Mouse (Mus musculus) layer of hippocampus, adult 8-10 months (tissue): ENCODE measurements at regions not wholly inside any gene's neighbourhood (a gene's known extent, or its start where the extent isn't known, plus 50 kb on each side); places are given as distances from the start of the nearest gene placed in this dataset.

Experiments used
- DNase-seq, 2 experiments: peaks; one replicate each; pipeline ENCODE4 v3.0.0; 2022; ENCODE audit warnings: low spot score in 2 of 2

DNA sequence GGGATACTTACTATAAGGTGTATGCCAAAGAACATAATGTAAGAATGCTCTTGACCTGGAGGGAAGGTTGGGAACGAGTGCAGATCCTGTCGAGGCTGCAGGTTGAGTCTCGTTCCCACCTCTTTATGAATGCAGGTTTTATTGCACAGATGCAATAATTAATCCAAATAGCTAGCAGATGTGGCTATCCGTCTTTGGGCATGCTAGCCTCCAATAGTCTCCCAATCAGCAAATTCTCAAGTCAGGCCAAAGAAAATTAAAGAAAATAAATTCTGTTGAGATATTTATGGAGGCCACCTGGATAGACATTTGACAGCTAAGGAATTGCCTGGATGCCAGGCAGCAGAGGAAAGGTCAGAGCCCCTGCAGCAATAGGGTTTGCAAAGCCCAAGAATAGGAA is 175.7 kb upstream of the Spag17 start:
- no peak for DNase-seq

DNA sequence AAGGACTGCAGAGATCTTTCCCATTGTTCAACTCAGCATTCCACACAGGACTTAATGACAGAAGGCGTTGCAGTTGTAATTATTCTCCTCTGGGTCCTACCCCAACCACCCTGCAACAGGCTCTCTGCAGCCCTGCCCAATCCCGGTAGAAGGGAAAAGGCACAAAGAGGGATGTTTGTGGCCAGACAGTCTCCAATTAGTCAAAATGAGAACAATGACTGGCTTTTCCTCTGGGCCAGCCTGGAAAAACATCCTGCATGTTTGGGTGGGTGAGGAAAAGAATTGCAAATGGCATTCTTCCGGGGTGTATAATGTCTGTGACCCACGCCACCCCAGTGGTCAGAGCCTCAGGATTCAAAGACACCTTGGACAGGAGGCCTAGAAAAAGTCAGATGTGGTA is 168.8 kb upstream of the Spag17 start:
- DNase-seq: no peak

DNA sequence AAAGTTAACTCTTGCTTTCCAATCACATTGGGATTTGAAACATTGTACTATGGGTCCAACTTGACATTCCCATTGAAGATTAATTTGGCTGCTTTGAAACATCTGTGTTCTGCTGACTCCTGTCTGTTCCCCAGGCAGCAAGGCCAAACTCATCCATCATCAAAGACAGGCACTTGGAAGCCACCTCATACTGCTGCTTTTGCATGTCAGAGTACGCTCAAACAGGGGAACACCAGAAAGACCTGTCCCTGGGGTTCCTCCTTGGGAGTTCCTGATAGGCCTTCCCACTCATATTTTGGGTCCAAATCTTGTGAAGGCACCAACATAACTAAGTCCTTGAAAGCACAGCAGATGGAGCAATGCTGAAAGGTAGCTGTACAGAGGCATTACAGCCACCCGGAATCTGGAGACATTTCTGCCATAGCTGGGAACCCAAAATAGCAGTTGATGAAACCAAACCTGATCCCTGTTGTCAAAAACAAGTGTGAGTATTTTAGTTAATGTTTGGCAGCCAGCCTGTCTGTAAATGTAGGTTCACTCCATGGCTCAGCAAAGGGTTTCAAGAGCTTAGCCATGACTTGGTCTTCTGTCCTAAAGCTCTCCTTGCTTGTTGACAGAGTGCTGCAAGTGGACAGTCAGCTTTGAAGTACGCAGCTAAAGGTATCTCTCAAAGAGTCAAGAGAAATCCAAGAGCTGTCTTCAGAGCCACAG is 147.0 kb upstream of the Spag17 start:
- DNase-seq: no peak

- no peak for DNase-seq
These were observed 145.6 kb upstream of the Spag17 start for GRCm38 (mm10) chr3:99739654-99740053.

DNA sequence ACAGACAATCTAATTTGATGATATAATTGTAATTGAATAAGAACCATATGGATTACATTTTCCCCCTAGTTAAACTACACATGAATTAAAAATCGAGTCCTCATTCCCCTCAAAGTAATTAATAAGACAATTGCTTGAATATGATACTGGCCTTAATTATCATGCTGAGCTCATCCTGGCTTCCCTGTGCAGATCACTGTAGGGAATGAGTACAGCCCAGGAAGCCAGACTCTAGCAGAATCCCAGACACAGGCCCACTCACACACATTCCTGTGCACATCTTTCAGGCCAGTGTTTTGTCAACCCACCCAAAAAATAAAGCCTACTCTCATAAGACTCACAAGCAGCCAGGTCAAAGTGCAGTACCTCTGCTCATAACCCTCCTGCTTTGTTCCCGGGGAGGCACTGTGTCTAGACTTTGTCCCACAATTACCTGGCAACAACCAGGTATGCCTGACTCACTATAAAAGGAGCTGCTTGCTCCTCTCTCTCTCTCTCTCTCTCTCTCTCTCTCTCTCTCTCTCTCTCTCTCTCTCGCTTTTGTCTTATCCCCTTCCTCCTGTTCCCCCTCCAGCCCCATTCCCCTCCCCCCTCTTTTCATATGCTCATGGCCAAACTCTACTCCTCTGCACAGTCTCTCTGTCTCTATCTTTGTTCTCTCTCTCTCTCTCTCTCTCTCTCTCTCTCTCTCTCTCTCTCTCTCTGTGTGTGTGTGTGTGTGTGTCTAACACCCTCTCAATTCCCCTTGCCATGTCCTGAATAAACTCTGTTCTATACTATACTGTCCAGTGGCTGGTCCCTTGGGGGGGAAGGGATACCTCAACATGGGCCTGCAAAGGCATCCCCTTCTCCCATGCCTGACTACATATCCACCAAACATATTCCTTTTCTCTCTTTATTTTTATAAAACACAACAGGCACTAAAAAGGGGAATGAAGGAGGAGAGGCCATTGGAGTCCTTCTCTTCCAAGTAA is 143.7 kb upstream of the Spag17 start:
- DNase-seq: no peak

- no peak for DNase-seq
These were observed 135.5 kb upstream of the Spag17 start for GRCm38 (mm10) chr3:99749725-99750124.

DNA sequence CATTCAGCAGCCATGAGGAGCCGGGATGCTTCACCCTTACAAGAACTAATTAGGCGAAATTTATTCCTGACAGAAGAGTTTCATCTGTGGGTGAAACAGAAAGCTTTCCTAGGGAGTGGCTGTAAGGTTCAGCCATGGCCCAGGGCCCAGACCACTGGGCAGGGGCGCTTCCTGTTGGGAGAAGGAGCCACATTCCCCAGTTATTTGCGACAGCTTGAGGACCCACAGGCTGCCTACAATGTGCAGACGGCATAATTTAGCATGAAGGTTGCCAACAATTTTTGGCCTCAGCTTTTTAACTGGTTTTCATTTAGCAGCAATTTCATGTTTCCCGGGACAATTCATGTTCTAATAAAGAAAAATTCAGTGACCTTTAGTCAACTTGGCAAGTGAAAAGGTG is 106.7 kb upstream of the Spag17 start:
- peak in 1 of 2 experiments; percentile 6 for DNase-seq

- DNase-seq: no peak
These were observed 99.2 kb upstream of the Spag17 start for GRCm38 (mm10) chr3:99785955-99786529.

GRCm38 (mm10) chr3:99791316-99791715 is 93.9 kb upstream of the Spag17 start:
- DNase-seq: no peak

GRCm38 (mm10) chr3:99793622-99794021 is 91.6 kb upstream of the Spag17 start:
- DNase-seq: no peak

- DNase-seq: no peak
These were observed 89.4 kb upstream of the Spag17 start for GRCm38 (mm10) chr3:99795835-99796234.

DNA sequence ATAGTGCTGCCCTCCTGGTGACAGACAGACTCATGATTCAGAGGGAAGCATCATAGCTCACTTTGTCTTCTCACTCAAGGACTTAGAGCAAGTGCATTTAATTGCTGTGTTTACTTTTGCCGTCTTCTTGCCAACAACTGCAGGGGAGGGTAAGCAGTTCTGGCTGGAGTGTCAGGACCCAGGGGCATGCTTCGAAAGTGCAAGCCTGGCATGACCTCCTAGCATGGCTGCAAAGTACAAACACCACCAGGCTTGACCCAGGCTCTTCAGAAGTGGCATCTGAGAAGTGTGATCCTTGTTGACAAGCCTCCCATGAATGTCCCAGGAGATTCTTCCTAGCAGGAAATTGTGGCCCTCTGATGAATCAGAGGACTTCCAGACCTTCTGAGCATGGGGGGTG is 87.4 kb upstream of the Spag17 start:
- DNase-seq: no peak

GRCm38 (mm10) chr3:99810532-99810931 is 74.7 kb upstream of the Spag17 start:
- no peak for DNase-seq

GRCm38 (mm10) chr3:99811276-99811675 is 73.9 kb upstream of the Spag17 start:
- DNase-seq: no peak

GRCm38 (mm10) chr3:99812836-99813235 is 72.4 kb upstream of the Spag17 start:
- no peak for DNase-seq

- DNase-seq: no peak
These were observed 70.1 kb upstream of the Spag17 start for GRCm38 (mm10) chr3:99815115-99815514.

DNA sequence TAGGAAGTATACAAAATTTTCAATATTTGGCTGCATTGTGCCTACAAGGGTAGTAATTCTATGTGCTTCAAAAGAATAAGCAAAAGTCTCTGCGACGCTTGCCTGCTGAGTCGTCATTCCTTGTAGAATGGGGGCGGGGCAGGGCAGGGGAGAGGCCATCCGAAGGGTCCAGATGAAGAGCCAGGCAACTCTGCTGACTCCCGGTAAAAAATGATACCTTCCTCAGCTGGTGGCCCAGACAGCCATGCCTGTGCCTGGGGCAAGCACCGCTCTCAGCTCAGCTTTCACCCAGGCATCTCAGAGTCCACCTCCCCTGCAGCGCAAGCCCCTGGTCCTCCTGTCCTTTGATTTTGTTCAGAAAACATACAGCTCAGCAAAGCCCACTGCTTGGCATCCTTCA is 67.2 kb upstream of the Spag17 start:
- DNase-seq: no peak

GRCm38 (mm10) chr3:99822735-99823134 is 62.5 kb upstream of the Spag17 start:
- DNase-seq: no peak

GRCm38 (mm10) chr3:99823256-99823655 is 62.0 kb upstream of the Spag17 start:
- DNase-seq: no peak
